Mouse (Mus musculus) erythroblast, embryonic 14.5 days (primary cell): Measurements from ENCODE around the gene Dgke. TPM values are rescaled to one million over a fixed set of nuclear protein-coding genes. Genes with fewer than 3 reads are reported as not detected.

Experiments
- H3K27me3 ChIP-seq: 2 replicates; pipeline ENCODE4 v1.6.1; 2012; ENCODE audit warnings: inconsistent platforms; ENCODE audit not compliant: control insufficient read depth
- H3K36me3 ChIP-seq: 2 replicates; pipeline ENCODE4 v1.6.1; 2012; ENCODE audit warnings: mild to moderate bottlenecking, inconsistent platforms; ENCODE audit not compliant: control insufficient read depth
- H3K4me1 ChIP-seq: 2 replicates; pipeline ENCODE4 v1.6.1; 2012; ENCODE audit warnings: inconsistent platforms; ENCODE audit not compliant: control insufficient read depth
- H3K4me3 ChIP-seq: replicated peaks from 2 replicates; pipeline ENCODE3; 2012; ENCODE audit warnings: moderate library complexity, mild to moderate bottlenecking, inconsistent platforms
- H3K9me3 ChIP-seq: 2 replicates; pipeline ENCODE4 v1.6.1; 2012; ENCODE audit warnings: low read length, inconsistent platforms, mixed read lengths; ENCODE audit not compliant: control insufficient read depth
- GATA1 ChIP-seq: IDR thresholded peaks from 2 replicates; pipeline ENCODE4 v1.6.1; 2012; ENCODE audit warnings: low read length, inconsistent platforms, mixed read lengths
- TAL1 ChIP-seq: IDR thresholded peaks from 3 replicates; pipeline ENCODE4 v1.6.1; 2012; ENCODE audit warnings: low read length, inconsistent platforms, mixed read lengths
- polyA plus RNA-seq: library from polyadenylated mRNA; stranded (reverse); fragments of >175 nt; gene quantifications from 2 replicates; pipeline ENCODE4 v1.2.3, GENCODE M21; 2012

The Dgke gene
- polyA plus RNA-seq, 1 experiment: not detected

GRCm38 (mm10) chr11:89017514-89018182, 49.0 kb downstream of the Dgke start:
- peaks cover 81% of the 10 kb centered on the region for H3K36me3 ChIP-seq
- H3K4me1 ChIP-seq: peaks cover 66% of the 10 kb centered on the region
- peak overlapping the region; percentile 7 for H3K4me3 ChIP-seq
- H3K27me3 ChIP-seq: no peaks in the 10 kb centered on the region
- TF ChIP-seq GATA1: peak; percentile 73
- peak; percentile 90 for TF ChIP-seq TAL1
- no peaks in the 10 kb centered on the region for H3K9me3 ChIP-seq

- no peaks in the 10 kb centered on the region for H3K9me3 ChIP-seq
- H3K4me3 ChIP-seq: no peak overlapping the region
- H3K36me3 ChIP-seq: peaks cover 95% of the 10 kb centered on the region
- no peaks in the 10 kb centered on the region for H3K27me3 ChIP-seq
- peaks cover 21% of the 10 kb centered on the region for H3K4me1 ChIP-seq
- TF ChIP-seq GATA1: no peak
- no peak for TF ChIP-seq TAL1
Measured at GRCm38 (mm10) chr11:89012241-89012640, 54.4 kb downstream of the Dgke start.

- peaks cover 93% of the 10 kb centered on the region for H3K36me3 ChIP-seq
- no peak overlapping the region for H3K4me3 ChIP-seq
- H3K27me3 ChIP-seq: no peaks in the 10 kb centered on the region
- H3K9me3 ChIP-seq: no peaks in the 10 kb centered on the region
- no peak for TF ChIP-seq TAL1
- no peak for TF ChIP-seq GATA1
- peaks cover 4% of the 10 kb centered on the region for H3K4me1 ChIP-seq
Measured at GRCm38 (mm10) chr11:89009496-89009895, 57.2 kb downstream of the Dgke start.

- peaks cover 4% of the 10 kb centered on the region for H3K4me1 ChIP-seq
- H3K4me3 ChIP-seq: no peak overlapping the region
- H3K9me3 ChIP-seq: no peaks in the 10 kb centered on the region
- peaks cover 91% of the 10 kb centered on the region for H3K36me3 ChIP-seq
- TF ChIP-seq GATA1 (no peak), TAL1 (no peak)
- H3K27me3 ChIP-seq: no peaks in the 10 kb centered on the region
Measured at GRCm38 (mm10) chr11:89009066-89009465, 57.6 kb downstream of the Dgke start.

- Histone ChIP-seq H3K4me3 (no peak overlapping the region), H3K27me3 (no peaks in the 10 kb centered on the region), H3K9me3 (no peaks in the 10 kb centered on the region), H3K36me3 (peaks cover 89% of the 10 kb centered on the region), H3K4me1 (peaks cover 17% of the 10 kb centered on the region)
- TF ChIP-seq TAL1 (no peak), GATA1 (no peak)
Measured at GRCm38 (mm10) chr11:89007582-89007981, 59.1 kb downstream of the Dgke start.

GRCm38 (mm10) chr11:89006404-89006803, 60.2 kb downstream of the Dgke start:
- Histone ChIP-seq H3K4me1 (peaks cover 26% of the 10 kb centered on the region), H3K36me3 (peaks cover 87% of the 10 kb centered on the region), H3K27me3 (no peaks in the 10 kb centered on the region), H3K4me3 (no peak overlapping the region), H3K9me3 (no peaks in the 10 kb centered on the region)
- TF ChIP-seq TAL1 (no peak), GATA1 (no peak)

GRCm38 (mm10) chr11:89005473-89005872, 61.2 kb downstream of the Dgke start:
- peaks cover 81% of the 10 kb centered on the region for H3K36me3 ChIP-seq
- H3K4me1 ChIP-seq: peaks cover 34% of the 10 kb centered on the region
- no peaks in the 10 kb centered on the region for H3K9me3 ChIP-seq
- no peak overlapping the region for H3K4me3 ChIP-seq
- no peaks in the 10 kb centered on the region for H3K27me3 ChIP-seq
- TF ChIP-seq TAL1: no peak
- no peak for TF ChIP-seq GATA1

- Histone ChIP-seq H3K4me3 (no peak overlapping the region), H3K9me3 (no peaks in the 10 kb centered on the region), H3K27me3 (no peaks in the 10 kb centered on the region), H3K36me3 (peaks cover 66% of the 10 kb centered on the region), H3K4me1 (peaks cover 52% of the 10 kb centered on the region)
- TF ChIP-seq TAL1 (no peak), GATA1 (no peak)
Measured at GRCm38 (mm10) chr11:89003726-89004125, 62.9 kb downstream of the Dgke start.

- Histone ChIP-seq H3K4me1 (peaks cover 58% of the 10 kb centered on the region), H3K27me3 (no peaks in the 10 kb centered on the region), H3K9me3 (no peaks in the 10 kb centered on the region), H3K36me3 (peaks cover 60% of the 10 kb centered on the region), H3K4me3 (no peak overlapping the region)
- TF ChIP-seq GATA1: no peak
- TF ChIP-seq TAL1: no peak
Measured at GRCm38 (mm10) chr11:89003078-89003477, 63.6 kb downstream of the Dgke start.

- H3K36me3 ChIP-seq: peaks cover 58% of the 10 kb centered on the region
- peaks cover 62% of the 10 kb centered on the region for H3K4me1 ChIP-seq
- no peak for TF ChIP-seq TAL1
- no peak for TF ChIP-seq GATA1
- H3K4me3 ChIP-seq: peak overlapping the region; percentile 24
- H3K27me3 ChIP-seq: no peaks in the 10 kb centered on the region
- no peaks in the 10 kb centered on the region for H3K9me3 ChIP-seq
Measured at GRCm38 (mm10) chr11:89002621-89003020, 64.0 kb downstream of the Dgke start.
